Mouse (Mus musculus): ENCODE results near the gene Arih2.

DNA sequence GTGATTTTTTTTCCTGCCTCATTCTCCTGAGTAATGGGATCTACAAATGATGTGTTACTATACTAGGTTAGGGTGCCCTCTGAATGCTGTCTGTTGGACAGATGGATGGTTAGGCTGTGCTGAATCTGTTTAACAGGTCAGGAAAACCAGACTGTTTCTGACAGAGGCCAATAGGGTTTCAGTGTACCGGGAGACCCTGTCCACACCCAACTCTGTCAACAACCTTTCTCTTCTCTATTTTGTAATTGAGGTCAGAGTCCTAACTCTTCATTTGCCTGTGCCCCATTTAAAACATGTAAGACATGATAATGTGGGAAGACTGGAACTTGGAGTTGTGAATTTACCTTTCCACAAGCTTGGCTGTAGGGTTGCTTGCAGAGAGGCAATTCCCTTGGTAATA lies 40.8 kb upstream of the Arih2 start:
- TF ChIP-seq CTCF (IDR thresholded peaks at IDR 0.05; ENCODE audit: extremely low read depth, insufficient read depth, low read length) (no peak), POLR2A (IDR thresholded peaks at IDR 0.05; ENCODE audit: extremely low read depth, insufficient read depth, low read length) (no peak)
